Mouse (Mus musculus) CH12.LX (cell line): ENCODE data around the gene Smcp.

Experiments
- CTCF ChIP-seq, 2 experiments: IDR thresholded peaks in 1 of 2; conservative IDR thresholded peaks in 1 of 2; 2 replicates each; pipeline ENCODE4 v1.5.1; 2011 to 2012; ENCODE audit warnings: low read depth in 2 of 2, low read length in 2 of 2, improper control_type of control experiment in 1 of 2, inconsistent platforms in 1 of 2, mild to moderate bottlenecking in 1 of 2, moderate library complexity in 1 of 2
- EP300 ChIP-seq: IDR thresholded peaks from 2 replicates; pipeline ENCODE4 v1.6.1; 2011; ENCODE audit warnings: low read length, improper control_type of control experiment
- ETS1 ChIP-seq: conservative IDR thresholded peaks from 2 replicates; pipeline ENCODE4 v1.6.1; 2012; ENCODE audit warnings: low read depth, mild to moderate bottlenecking, inconsistent platforms, low read length, improper control_type of control experiment, moderate library complexity
- MAFK ChIP-seq: IDR thresholded peaks from 2 replicates; pipeline ENCODE4 v1.6.1; 2011; ENCODE audit warnings: low read length, improper control_type of control experiment; ENCODE audit not compliant: insufficient replicate concordance
- MYC ChIP-seq: IDR thresholded peaks from 2 replicates; pipeline ENCODE4 v1.6.1; 2011; ENCODE audit warnings: low read depth, mild to moderate bottlenecking, improper control_type of control experiment, low read length
- POLR2A ChIP-seq: IDR thresholded peaks from 2 replicates; pipeline ENCODE4 v1.6.1; 2011; ENCODE audit warnings: low read depth, mild to moderate bottlenecking, improper control_type of control experiment, low read length
- POLR2AphosphoS2 ChIP-seq: IDR thresholded peaks from 2 replicates; pipeline ENCODE4 v1.6.1; 2011; ENCODE audit warnings: low read depth, low read length, improper control_type of control experiment
- USF2 ChIP-seq: conservative IDR thresholded peaks from 2 replicates; pipeline ENCODE4 v1.6.1; 2011; ENCODE audit warnings: low read depth, low read length, improper control_type of control experiment
- ZC3H11A ChIP-seq: IDR thresholded peaks from 2 replicates; pipeline ENCODE4 v1.6.1; 2012; ENCODE audit warnings: low read depth, mild to moderate bottlenecking, inconsistent platforms, low read length, improper control_type of control experiment
- ZNF384 ChIP-seq: IDR thresholded peaks from 2 replicates; pipeline ENCODE4 v1.6.1; 2012; ENCODE audit warnings: low read depth, low read length, improper control_type of control experiment, inconsistent platforms

- TF ChIP-seq ETS1 (no peak), MAFK (no peak), USF2 (no peak), MYC (no peak), POLR2A (no peak), ZNF384 (no peak), ZC3H11A (no peak), CTCF (conservative IDR thresholded peaks at IDR 0.05 in 1 of 2, IDR thresholded peaks at IDR 0.05 in 1 of 2; ENCODE audit: low read depth in 2 of 2, low read length in 2 of 2) (0 out of 4 replicates have a peak, but pooled peaks of 1 of the 2 experiments have one; percentile 21), EP300 (no peak), POLR2AphosphoS2 (no peak)
These were observed 11.7 kb upstream of the Smcp start for GRCm38 (mm10) chr3:92600456-92600855.
